Mouse (Mus musculus): ENCODE measurements around the gene Tmed6. TPM values are rescaled to one million over a fixed set of nuclear protein-coding genes. Genes with fewer than 3 reads are reported as not detected.

Gene Tmed6
- polyA plus RNA-seq, 1 experiment from 2014 or later = not detected

GRCm38 (mm10) chr8:107031577-107032090 is 33.8 kb downstream of the Tmed6 start:
- WGBS = under 1% methylated on average over 35 of the region's 40 CpGs
- Histone ChIP-seq H3K27ac (ENCODE audit: low read depth, low read length) (peak overlapping the region; percentile 53), H3K4me1 (ENCODE audit: control insufficient read depth, insufficient read depth, low read length) (peaks cover 8% of the 10 kb centered on the region), H3K36me3 (ENCODE audit: control insufficient read depth, insufficient read depth, low read length) (no peaks in the 10 kb centered on the region), H3K4me3 (ENCODE audit: low read depth, low read length) (peak overlapping the region; percentile 94), H3K4me2 (ENCODE audit: low read depth) (peak overlapping the region; percentile 78), H3K9me3 (ENCODE audit: control insufficient read depth, low read length) (no peaks in the 10 kb centered on the region), H3K9ac (ENCODE audit: low read length) (peak overlapping the region; percentile 94), H3K27me3 (ENCODE audit: control insufficient read depth, insufficient read depth, low read length) (no peaks in the 10 kb centered on the region)
- ATAC-seq (ENCODE audit: insufficient read depth, low FRiP score, low TSS enrichment) = peak; percentile 31; the same call in 1 of the 2 replicates
- no peak for DNase-seq (ENCODE audit: low spot score)

GRCm38 (mm10) chr8:107030650-107031576 is 34.5 kb downstream of the Tmed6 start, which contains the start of gene Vps4a:
Gene Vps4a (plus strand): TSS chr8:107031222.
- peak within 1 kb of the TSS; percentile 94 for H3K9ac ChIP-seq (ENCODE audit: low read length)
- H3K4me2 ChIP-seq (ENCODE audit: low read depth) = peak within 1 kb of the TSS; percentile 78
- H3K27ac ChIP-seq (ENCODE audit: low read depth, low read length) = peak within 1 kb of the TSS; percentile 53
- peak within 1 kb of the TSS; percentile 94 for H3K4me3 ChIP-seq (ENCODE audit: low read depth, low read length)
- H3K36me3 ChIP-seq (ENCODE audit: control insufficient read depth, insufficient read depth, low read length) = no peaks in the 10 kb centered on the region
- H3K27me3 ChIP-seq (ENCODE audit: control insufficient read depth, insufficient read depth, low read length) = no peaks in the 10 kb centered on the region
- peak; percentile 97 for ATAC-seq (ENCODE audit: insufficient read depth, low FRiP score, low TSS enrichment)
- DNase-seq (ENCODE audit: low spot score) = peak; percentile 96
- whole genome bisulfite sequencing = 4% methylated on average over 63 of the region's 66 CpGs
- H3K9me3 ChIP-seq (ENCODE audit: control insufficient read depth, low read length) = no peaks in the 10 kb centered on the region
- H3K4me1 ChIP-seq (ENCODE audit: control insufficient read depth, insufficient read depth, low read length) = peaks cover 8% of the 10 kb centered on the region

GRCm38 (mm10) chr8:107030058-107030457 is 35.4 kb downstream of the Tmed6 start:
- no peak overlapping the region for H3K4me2 ChIP-seq (ENCODE audit: low read depth)
- 82% methylated on average over 5 of the region's 5 CpGs for WGBS
- no peak for DNase-seq (ENCODE audit: low spot score)

GRCm38 (mm10) chr8:107029310-107029709 is 36.1 kb downstream of the Tmed6 start:
- Histone ChIP-seq H3K4me1 (ENCODE audit: control insufficient read depth, insufficient read depth, low read length) (peaks cover 8% of the 10 kb centered on the region), H3K9me3 (ENCODE audit: control insufficient read depth, low read length) (no peaks in the 10 kb centered on the region), H3K9ac (ENCODE audit: low read length) (no peak overlapping the region), H3K27me3 (ENCODE audit: control insufficient read depth, insufficient read depth, low read length) (no peaks in the 10 kb centered on the region), H3K4me3 (ENCODE audit: low read depth, low read length) (no peak overlapping the region), H3K27ac (ENCODE audit: low read depth, low read length) (no peak overlapping the region), H3K4me2 (ENCODE audit: low read depth) (no peak overlapping the region), H3K36me3 (ENCODE audit: control insufficient read depth, insufficient read depth, low read length) (no peaks in the 10 kb centered on the region)
- 85% methylated on average over 3 of the region's 3 CpGs for WGBS
- ATAC-seq (ENCODE audit: insufficient read depth, low FRiP score, low TSS enrichment) (no peak), DNase-seq (ENCODE audit: low spot score) (no peak)

More at GRCm38 (mm10) chr8:107030058-107030457, 35.4 kb downstream of the Tmed6 start:
- H3K9me3 ChIP-seq (ENCODE audit: control insufficient read depth, low read length) = no peaks in the 10 kb centered on the region
- H3K36me3 ChIP-seq (ENCODE audit: control insufficient read depth, insufficient read depth, low read length) = no peaks in the 10 kb centered on the region
- H3K4me1 ChIP-seq (ENCODE audit: control insufficient read depth, insufficient read depth, low read length) = peaks cover 8% of the 10 kb centered on the region
- H3K27me3 ChIP-seq (ENCODE audit: control insufficient read depth, insufficient read depth, low read length) = no peaks in the 10 kb centered on the region
- no peak for ATAC-seq (ENCODE audit: insufficient read depth, low FRiP score, low TSS enrichment)
- H3K4me3 ChIP-seq (ENCODE audit: low read depth, low read length) = no peak overlapping the region
- H3K9ac ChIP-seq (ENCODE audit: low read length) = no peak overlapping the region
- H3K27ac ChIP-seq (ENCODE audit: low read depth, low read length) = no peak overlapping the region

GRCm38 (mm10) chr8:107023479-107023878 is 42.0 kb downstream of the Tmed6 start:
- no peak overlapping the region for H3K27ac ChIP-seq (ENCODE audit: low read depth, low read length)
- H3K4me1 ChIP-seq (ENCODE audit: control insufficient read depth, insufficient read depth, low read length) = no peaks in the 10 kb centered on the region
- no peak overlapping the region for H3K9ac ChIP-seq (ENCODE audit: low read length)
- 89% methylated on average over 8 of the region's 8 CpGs for WGBS
- H3K27me3 ChIP-seq (ENCODE audit: control insufficient read depth, insufficient read depth, low read length) = no peaks in the 10 kb centered on the region
- no peak for ATAC-seq (ENCODE audit: insufficient read depth, low FRiP score, low TSS enrichment)
- H3K36me3 ChIP-seq (ENCODE audit: control insufficient read depth, insufficient read depth, low read length) = no peaks in the 10 kb centered on the region
- no peak overlapping the region for H3K4me3 ChIP-seq (ENCODE audit: low read depth, low read length)
- no peak overlapping the region for H3K4me2 ChIP-seq (ENCODE audit: low read depth)
- no peak for DNase-seq (ENCODE audit: low spot score)
- no peaks in the 10 kb centered on the region for H3K9me3 ChIP-seq (ENCODE audit: control insufficient read depth, low read length)

GRCm38 (mm10) chr8:107014915-107015314 is 50.5 kb downstream of the Tmed6 start:
- H3K4me1 ChIP-seq (ENCODE audit: control insufficient read depth, insufficient read depth, low read length) = no peaks in the 10 kb centered on the region

GRCm38 (mm10) chr8:107012666-107013065 is 52.8 kb downstream of the Tmed6 start:
- Histone ChIP-seq H3K4me1 (ENCODE audit: control insufficient read depth, insufficient read depth, low read length) (no peaks in the 10 kb centered on the region), H3K4me3 (ENCODE audit: low read depth, low read length) (no peak overlapping the region), H3K36me3 (ENCODE audit: control insufficient read depth, insufficient read depth, low read length) (no peaks in the 10 kb centered on the region), H3K27ac (ENCODE audit: low read depth, low read length) (no peak overlapping the region), H3K9ac (ENCODE audit: low read length) (no peak overlapping the region), H3K9me3 (ENCODE audit: control insufficient read depth, low read length) (no peaks in the 10 kb centered on the region), H3K4me2 (ENCODE audit: low read depth) (no peak overlapping the region), H3K27me3 (ENCODE audit: control insufficient read depth, insufficient read depth, low read length) (no peaks in the 10 kb centered on the region)
- DNase-seq (ENCODE audit: low spot score) (no peak), ATAC-seq (ENCODE audit: insufficient read depth, low FRiP score, low TSS enrichment) (no peak)
- 86% methylated on average over 2 of the region's 2 CpGs for WGBS

More at GRCm38 (mm10) chr8:107014915-107015314, 50.5 kb downstream of the Tmed6 start:
- DNase-seq (ENCODE audit: low spot score) = no peak
- no peak for ATAC-seq (ENCODE audit: insufficient read depth, low FRiP score, low TSS enrichment)
- WGBS = 100% methylated on average over 1 of the region's 1 CpGs
- Histone ChIP-seq H3K27me3 (ENCODE audit: control insufficient read depth, insufficient read depth, low read length) (no peaks in the 10 kb centered on the region), H3K27ac (ENCODE audit: low read depth, low read length) (no peak overlapping the region), H3K4me2 (ENCODE audit: low read depth) (no peak overlapping the region), H3K4me3 (ENCODE audit: low read depth, low read length) (no peak overlapping the region), H3K36me3 (ENCODE audit: control insufficient read depth, insufficient read depth, low read length) (no peaks in the 10 kb centered on the region), H3K9me3 (ENCODE audit: control insufficient read depth, low read length) (no peaks in the 10 kb centered on the region), H3K9ac (ENCODE audit: low read length) (no peak overlapping the region)
